Mouse (Mus musculus): ENCODE measurements at regions not wholly inside any gene's neighbourhood (a gene's known extent, or its start where the extent isn't known, plus 50 kb on each side); places are given as distances from the start of the nearest gene placed in this dataset.

DNA sequence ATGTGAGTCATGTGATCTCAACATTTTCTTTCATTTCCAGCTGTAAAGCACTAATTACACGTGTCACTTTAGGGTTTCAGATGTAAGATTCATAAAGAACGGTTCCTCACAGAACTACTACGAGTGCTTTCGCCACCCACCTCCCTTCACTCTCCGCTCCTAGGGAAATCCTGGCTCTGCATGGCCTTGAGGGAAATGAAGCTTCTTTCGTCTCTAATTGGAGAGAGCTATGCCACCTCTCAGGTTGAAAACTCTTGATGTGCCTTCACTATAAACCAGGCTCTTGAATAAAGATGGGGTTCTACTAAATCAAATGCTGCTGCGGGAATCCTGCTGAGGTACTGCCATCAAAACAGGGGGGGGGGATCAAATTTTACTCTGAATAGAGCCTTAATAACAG, 686.0 kb upstream of the Hs3st1 start:
- DNase-seq (ENCODE audit: low read depth, low spot score): peak; percentile 2

DNA sequence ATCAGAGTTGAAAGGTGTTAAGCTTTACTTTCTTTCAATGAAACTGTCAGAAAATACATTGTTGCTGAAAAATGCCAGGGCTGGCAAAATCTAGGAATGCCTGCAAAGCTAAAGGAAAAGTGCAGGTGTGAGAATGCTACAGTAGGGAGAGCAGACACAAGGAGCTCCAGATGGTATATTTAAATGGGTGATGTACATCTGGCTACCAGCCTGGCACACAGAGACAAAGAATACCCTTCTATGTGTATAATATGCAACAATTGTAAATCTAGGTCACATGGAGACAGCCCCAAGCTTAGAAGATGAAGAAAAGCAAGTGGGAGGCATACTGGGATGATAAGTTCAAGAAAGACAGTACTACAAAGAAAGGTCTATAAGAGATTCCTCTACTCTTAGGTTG, 647.4 kb upstream of the Hs3st1 start:
- peak; percentile 62 for DNase-seq (ENCODE audit: low read depth, low spot score)

DNA sequence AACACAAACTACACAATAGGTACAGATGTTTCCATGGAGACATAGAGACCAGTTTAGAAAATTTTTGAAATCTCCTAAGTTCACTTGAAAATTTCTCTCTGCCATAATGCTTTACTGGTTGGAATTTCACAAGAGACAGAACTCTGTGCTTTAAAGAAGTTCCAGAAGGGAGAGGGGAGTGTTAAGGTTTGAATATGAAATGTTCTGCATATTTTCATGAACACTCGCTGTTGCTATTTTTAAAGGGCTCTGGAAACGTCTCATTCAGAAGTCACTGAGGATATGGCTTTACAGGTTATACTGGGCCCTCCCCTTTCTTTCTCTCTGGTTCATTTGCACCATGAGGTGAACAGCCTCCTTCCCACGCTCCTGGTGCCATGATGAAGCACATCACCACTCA, 639.5 kb upstream of the Hs3st1 start:
- peak; percentile 27 for DNase-seq (ENCODE audit: low read depth, low spot score)

DNA sequence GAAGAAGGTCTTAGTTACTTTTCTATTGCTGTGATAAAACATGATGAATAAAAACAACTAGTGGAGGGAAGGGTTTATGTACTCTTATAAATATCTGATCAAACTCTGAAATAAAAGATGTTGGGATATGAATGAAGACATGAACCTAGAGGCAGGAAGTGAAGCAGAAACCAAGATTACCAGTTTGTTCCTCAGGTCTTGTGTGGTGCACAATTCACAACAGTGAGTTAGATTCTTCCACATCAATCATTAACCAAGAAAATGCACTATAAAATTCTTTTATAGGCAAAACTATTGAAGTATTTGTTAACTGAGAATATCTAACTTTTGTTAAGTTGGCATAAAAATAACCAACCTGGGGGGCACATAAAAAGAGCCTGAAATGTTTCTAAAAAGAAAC, 634.3 kb upstream of the Hs3st1 start:
- DNase-seq (ENCODE audit: low read depth, low spot score): no peak

DNA sequence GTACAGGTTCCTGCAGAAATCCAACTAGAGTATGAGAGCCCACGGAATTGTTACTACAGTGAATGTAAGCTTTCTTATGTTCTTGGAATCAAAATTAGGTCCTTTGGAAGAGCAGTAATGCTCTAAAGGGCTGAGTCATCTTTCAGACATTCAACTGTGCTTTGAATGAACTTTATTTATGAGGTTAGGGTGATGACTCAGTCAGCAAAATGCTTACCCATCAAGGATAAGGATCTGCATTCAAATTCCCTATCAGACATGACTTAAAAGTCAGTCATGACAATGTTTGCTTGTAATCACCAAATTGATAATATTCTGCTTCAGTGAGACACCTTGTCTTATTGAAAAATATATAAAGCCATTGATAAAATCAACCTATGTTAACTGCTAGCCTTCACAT, 611.7 kb upstream of the Hs3st1 start:
- peak; percentile 4 for DNase-seq (ENCODE audit: low read depth, low spot score)

DNA sequence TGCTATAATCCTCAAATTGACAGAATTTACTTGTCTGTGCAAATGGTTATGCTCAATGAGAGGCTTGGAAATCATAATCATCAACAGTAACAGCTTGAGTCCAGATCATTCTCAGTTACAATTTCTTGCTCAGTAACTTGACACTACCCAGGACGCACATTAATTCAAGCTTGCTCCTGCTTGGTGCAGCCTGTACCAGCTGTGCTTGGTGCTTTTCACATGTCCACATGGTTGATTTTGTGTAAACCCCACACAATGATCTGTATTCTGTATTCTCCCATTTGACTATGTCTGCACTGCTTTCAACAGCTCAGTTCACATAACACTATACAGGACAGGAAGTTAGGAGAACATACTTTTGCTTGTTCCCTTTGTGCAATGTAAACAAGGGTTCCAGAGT, 576.0 kb upstream of the Hs3st1 start:
- peak; percentile 2 for DNase-seq (ENCODE audit: low read depth, low spot score)

DNA sequence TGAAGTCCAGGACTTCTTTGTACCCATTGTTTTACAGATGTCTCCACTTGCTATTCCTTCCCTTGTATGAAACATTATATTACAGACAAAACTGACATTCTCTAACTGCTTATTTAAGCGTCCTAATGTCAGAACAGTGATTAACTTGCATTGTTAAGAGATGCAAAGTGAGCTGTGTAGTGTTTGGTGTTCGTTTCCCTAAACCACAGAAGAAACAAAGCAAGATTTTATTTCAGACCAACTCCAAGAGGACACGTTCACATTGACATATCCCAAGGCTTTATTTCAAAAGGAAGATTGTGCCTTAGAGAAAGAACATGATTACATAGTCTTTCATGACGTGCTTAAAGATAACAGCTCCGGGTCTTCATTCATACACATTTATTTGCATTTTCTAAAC, 553.2 kb upstream of the Hs3st1 start:
- no peak for DNase-seq (ENCODE audit: low read depth, low spot score)

DNA sequence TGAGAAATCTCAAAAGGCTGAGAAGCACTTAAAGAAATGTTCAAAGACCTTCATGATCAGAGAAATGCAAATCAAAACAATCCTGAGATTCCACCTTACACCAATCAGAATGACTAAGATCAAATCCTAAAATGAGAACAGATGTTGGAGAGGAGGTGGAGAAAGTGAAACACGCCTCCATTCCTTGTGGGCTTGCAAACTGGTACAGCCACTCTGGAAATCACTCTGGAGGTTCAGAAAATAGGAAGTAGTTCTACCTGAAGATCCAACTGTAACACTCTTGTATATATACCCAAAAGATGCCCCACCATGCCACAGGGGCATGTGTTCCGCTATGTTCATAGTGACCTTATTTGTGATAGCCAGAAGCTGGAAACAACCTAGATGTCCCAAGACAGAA, 549.5 kb upstream of the Hs3st1 start:
- DNase-seq (ENCODE audit: low read depth, low spot score): peak; percentile 42

DNA sequence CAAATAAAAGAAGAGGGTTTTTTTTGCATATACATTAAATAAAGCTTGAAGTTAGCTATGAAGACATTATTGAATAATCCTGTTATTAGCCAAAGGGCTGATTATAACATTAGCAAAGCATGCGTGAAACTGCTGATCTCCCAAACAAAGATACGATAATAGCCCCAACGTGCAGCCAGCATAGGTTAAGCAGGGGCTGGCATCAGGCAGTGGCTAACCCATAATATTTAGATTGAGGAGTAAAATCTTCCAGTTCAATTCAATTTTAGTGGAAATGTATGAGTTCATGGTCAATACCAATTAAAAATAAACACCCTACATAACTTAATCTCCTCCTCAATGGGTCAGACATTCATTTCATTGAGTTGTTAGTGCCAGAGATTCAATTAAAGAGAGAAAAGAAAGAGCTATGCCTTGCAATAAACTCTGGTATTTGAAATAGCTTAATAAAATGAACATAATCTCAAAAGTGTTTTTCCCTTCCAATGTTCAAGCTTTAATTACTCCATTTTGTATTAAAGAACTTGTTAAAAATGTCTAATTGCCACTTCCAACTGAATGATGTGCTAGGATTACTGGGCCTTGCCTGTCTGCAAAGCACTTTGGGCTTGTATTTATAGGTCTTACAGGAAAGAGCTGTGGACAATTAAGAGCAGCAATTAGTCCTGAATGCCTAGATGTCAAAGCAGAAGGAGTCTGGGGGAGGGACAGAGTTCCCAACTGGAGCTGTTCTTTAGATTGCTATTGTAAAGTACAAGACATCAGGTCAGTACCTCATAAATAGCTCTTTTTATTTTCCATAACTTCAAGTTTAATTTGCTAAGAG, 539.8 kb upstream of the Hs3st1 start:
- peak; percentile 3 for DNase-seq (ENCODE audit: low read depth, low spot score)

DNA sequence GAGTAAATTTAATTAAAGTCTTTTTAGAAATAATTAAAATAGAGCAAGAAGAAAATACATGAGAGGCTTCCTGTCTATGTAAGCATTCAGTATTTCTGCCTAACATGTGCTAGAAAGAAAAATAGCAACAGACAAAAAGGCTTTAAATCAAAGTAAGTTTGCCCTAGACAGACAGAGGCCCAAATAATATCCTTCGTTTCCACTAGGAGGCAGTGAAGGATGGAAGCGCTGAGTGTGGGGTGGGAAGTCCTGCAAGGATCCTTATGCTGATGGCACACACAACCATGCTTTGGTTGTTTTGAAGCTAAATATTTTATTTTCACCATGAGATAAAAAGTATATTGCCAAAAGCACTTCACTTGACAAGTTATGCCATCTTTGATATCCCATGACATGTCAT, 527.1 kb upstream of the Hs3st1 start:
- DNase-seq (ENCODE audit: low read depth, low spot score): peak; percentile 4

DNA sequence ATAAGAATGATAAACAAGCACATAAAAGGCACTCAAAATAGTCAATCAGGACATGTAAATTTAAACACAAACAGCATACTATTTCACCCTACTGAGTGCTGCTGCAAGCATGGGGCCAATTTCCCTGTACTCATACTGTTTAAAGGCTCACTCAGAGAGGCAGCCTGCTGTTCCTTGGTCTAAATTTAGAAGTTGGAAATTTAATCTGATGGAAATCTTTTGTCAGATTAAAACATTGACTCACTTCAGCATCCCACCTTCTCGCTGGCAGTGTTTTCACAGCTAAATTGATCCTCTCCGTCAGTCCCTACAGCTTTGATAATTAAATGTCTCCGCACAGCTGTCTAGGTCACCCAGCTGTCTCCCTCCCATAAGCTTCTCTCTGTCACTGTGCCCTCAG, 491.4 kb upstream of the Hs3st1 start:
- peak; percentile 69 for DNase-seq (ENCODE audit: low read depth, low spot score)
